Mouse (Mus musculus) CD4-positive, CD25-positive, alpha-beta regulatory T cell (primary cell): Measurements from ENCODE around the gene Cfap74. TPM values are rescaled to one million over a fixed set of nuclear protein-coding genes. Genes with fewer than 3 reads are reported as not detected.

Experiments
- polyA plus RNA-seq: library from polyadenylated mRNA; unstranded; fragments of 100-300 nt; shearing (Covaris generic); gene quantifications from one replicate; pipeline ENCODE4 v1.2.1, GENCODE M21; 2017

The Cfap74 gene
- polyA plus RNA-seq, result 4.7 TPM

GRCm38 (mm10) chr4:155409058-155409776 lies at the start of gene Cfap74:
Cfap74 (plus strand) TSS chr4:155409190.

GRCm38 (mm10) chr4:155361303-155361791 lies 47.6 kb upstream of the Cfap74 start, which contains the start of gene Prkcz:
Prkcz (minus strand) TSS chr4:155361361.

DNA sequence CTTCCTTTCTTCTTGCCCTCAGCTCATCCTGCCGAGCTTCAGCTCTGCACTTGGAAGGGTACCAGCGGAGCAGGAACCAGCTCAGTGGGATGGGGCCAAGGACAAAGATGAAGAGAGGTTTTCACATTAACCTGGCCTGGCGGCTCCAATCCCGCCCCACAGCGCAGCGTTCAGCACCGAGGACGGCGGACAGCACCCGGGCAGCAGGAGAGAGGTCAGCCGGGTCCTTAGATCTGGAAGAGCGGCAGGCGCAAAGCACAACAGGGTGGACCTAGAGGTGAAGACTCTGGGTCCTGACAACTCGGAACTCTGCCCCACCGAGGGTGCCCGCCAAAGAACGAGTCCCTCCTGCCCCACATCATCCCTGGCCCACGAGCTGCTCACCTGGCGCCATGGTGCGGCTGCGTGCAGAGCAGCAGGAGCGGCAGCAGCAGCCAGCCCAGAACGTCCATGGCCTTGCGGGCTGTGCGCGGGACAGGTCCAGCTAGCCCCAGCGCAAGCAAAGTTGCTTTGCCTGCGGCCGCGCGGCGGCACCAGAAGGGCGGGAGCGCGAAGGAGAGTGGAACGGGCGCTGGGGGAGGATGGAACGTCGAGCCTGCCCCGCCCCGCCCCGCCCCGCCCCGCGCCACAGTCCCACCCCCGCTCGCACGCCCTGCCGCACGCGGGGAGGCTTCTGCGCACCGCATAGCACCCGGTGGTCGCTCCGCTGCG lies 11.3 kb upstream of the Cfap74 start, which contains the start of gene Gabrd:
TSS of gene Gabrd (minus strand) at position 602 of the 711 bp plus-strand sequence.

DNA sequence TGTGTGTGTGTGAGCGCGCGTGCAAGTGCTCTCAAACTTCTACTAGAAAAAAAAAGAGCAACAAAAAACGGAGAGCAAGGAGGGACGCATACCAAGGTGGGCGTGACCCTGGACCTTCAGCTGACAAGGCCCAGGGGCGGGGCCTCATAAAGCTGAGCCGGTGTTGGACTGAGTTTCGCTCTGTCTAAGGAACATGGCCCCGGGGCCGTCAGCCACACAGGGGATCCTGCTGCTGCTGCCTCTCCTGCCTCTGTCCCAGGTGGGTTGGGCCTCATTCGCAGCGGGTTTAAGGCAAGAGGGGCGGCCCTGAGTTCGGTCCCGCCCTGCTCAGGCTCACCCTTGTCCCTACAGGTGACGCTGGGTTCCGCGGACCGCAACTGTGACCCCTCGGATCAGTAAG lies 60.0 kb downstream of the Cfap74 start, which contains the start of gene Tmem52:
TSS of gene Tmem52 (plus strand) at position 163 of the 400 bp plus-strand sequence.

GRCm38 (mm10) chr4:155490990-155491504 lies 82.1 kb downstream of the Cfap74 start, which contains the start of gene Gnb1:
Gnb1 (plus strand) TSS chr4:155491361.

Other genes starting within 250 kb of the Cfap74 start
- gene Ski, start 186.6 kb upstream of the Cfap74 start, polyA plus RNA-seq, result 171 TPM
- 121 TPM for gene Faap20, start 159.4 kb upstream of the Cfap74 start, polyA plus RNA-seq
- gene Prkcz, start 47.8 kb upstream of the Cfap74 start, polyA plus RNA-seq, result 47.2 TPM
- gene Gabrd, start 11.1 kb upstream of the Cfap74 start, polyA plus RNA-seq, result 1.4 TPM
- not detected for gene Tmem52, start 59.9 kb downstream of the Cfap74 start, polyA plus RNA-seq
- gene Gnb1, start 82.2 kb downstream of the Cfap74 start, polyA plus RNA-seq, result 368 TPM
- gene Nadk, start 153.2 kb downstream of the Cfap74 start, polyA plus RNA-seq, result 141 TPM
- gene Slc35e2, start 192.2 kb downstream of the Cfap74 start, polyA plus RNA-seq, result 11.2 TPM
- 161 TPM for gene Cdk11b, start 215.7 kb downstream of the Cfap74 start, polyA plus RNA-seq
- gene Gm10563, start 236.2 kb downstream of the Cfap74 start, polyA plus RNA-seq, result not detected
- gene Mmp23, start 244.2 kb downstream of the Cfap74 start, polyA plus RNA-seq, result 0.23 TPM